Mouse (Mus musculus): ENCODE measurements around the gene Ap3b2.
"Not testable (repeated sequence)": the region's sequence is repeated elsewhere in the genome, so short reads cannot be mapped to it uniquely, and the experiment has no call there.

Ap3b2 gene

GRCm38 (mm10) chr7:81493331-81494021 lies at the start of gene Ap3b2:
Ap3b2 (minus strand) TSS chr7:81493925.
- in situ Hi-C loops (cut with MboI, MseI) = no loop called here

DNA sequence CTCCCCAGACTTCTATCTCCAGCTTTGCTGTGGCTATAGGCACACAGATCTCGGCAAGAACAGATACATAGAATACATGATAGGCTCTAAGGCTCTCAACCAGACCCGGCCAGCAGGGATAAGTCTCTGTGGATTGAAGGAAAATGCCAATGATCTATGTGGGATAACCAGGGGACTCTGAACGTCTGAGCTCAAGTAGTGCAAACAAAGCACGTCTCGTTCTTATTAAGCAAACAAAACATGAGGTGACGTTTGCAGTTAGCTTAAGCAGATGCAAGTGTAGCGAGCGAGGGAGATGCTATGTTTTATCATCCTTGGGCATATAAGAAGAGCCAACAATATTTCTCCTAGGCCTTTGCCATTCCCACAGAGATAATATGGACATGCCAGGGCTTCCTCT lies 49.2 kb upstream of the Ap3b2 start:
- in situ Hi-C loops (cut with MboI, MseI) = no loop called here

- in situ Hi-C loops (cut with MboI, MseI) = no loop called here
These were observed 48.3 kb upstream of the Ap3b2 start for GRCm38 (mm10) chr7:81541924-81542524.

DNA sequence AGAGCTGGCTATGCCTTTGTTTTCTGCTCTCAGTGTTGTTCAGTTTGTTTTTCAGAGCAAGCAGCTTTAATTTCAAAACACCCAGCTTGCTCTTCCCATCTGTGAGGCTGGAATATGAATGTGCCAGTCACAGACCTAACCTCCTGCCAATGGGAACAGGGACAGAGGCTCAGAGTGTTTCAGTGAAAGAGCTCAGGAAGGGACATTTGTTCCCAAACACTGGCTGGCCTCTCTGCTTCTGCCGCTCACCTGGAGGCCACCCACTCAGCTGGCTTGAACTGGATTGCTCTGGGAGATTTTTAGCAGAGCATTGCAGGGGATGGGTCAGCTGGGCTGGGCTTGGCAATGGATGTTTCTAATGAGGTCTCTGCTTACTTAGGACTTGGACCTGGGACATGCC lies 47.3 kb upstream of the Ap3b2 start:
- in situ Hi-C loops (cut with MboI, MseI) = no loop called here

GRCm38 (mm10) chr7:81539565-81539964 lies 45.8 kb upstream of the Ap3b2 start:
- in situ Hi-C loops (cut with MboI, MseI) = no loop called here

DNA sequence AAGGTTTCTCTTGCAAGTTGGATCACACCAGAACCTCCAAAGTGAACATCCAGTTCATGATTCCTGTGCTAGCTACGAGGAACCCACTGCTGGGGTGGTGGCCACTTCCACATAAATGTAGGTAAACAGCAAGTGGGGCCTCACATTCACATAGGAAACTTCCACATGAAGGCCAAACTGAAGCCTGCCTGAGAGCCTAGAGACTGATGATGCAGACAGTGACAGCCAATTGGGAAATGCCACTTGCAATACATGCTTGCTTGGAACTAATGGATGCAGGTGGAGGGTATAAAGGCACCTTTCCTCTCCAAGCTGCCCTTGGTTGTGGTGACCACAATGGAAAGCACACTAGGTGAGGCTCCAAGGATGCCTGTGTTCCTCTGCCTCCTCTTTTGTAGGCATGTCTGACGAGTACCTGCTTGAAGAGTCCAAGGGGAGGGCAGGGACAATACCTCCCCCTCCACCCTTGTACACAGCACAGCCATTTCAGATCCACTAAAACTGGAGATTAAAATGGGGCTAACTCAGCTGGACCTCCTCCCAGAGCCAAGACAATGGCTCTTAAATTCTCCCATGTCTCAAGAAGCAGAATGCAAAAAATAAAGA lies 44.4 kb upstream of the Ap3b2 start:
- in situ Hi-C loops (cut with MboI, MseI) = no loop called here

DNA sequence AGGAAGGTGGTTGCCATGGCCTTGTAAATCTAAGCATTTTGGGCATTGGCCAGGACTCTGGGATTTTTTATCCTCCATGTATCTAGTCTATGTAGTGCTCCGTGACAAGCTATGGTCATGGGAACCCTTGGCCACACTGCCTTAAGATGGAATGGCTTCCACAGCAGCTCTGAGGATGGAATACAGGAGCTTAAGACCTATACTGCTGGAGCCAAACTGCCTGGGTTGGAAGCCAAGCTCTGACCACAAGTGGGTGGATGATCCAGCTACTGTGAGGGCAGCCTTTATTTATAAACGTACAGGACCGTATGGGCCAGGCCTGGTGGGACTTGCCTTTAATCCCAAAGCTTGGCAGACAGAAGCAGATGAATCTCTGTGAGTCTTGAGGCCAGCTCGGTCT lies 42.8 kb upstream of the Ap3b2 start:
- in situ Hi-C loops (cut with MboI, MseI) = no loop called here

GRCm38 (mm10) chr7:81531462-81531861 lies 37.7 kb upstream of the Ap3b2 start:
- in situ Hi-C loops (cut with MboI, MseI) = no loop called here

DNA sequence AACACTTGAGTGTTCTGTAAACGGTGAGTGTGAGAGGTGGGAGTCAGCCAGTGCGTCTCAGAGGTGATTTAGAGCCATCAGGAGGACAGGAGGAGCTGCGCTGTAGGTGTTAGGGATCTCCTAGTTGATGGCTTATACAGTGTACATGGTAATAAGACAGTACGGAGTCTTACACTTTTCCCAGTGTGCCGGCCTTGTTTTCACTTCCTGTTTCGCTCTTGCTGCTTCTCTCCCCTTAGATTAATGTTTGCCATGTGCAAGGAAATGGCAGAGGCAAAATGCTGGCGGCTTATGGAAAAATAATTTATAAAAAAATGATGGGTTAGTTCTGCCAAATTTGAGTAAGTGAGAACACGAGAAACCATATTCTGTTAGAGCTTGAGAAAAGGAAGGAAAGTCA lies 35.2 kb upstream of the Ap3b2 start:
- in situ Hi-C loops (cut with MboI, MseI) = loop anchor here (5.0 kb wide), 1 partner anchor 43 kb away; the partner anchor contains the start of gene Whamm

DNA sequence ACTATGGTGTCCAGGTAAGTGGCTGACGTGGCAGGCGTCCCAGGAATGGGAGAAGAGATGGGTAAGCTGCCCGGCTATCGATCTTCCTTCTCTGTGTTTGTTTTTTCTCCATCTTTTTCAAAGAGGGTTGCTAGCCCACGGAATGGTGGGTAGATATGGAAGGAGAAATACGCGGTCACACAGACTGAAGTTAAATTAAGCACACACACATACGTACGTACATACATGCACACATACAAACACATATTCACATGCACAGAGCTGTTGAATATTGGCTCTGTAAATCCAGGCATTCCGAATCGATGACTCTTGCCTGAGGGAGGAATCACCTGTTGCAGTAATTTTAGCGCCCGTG lies 29.9 kb upstream of the Ap3b2 start:
- in situ Hi-C loops (cut with MboI, MseI) = no loop called here

- in situ Hi-C loops (cut with MboI, MseI) = no loop called here
These were observed 29.4 kb upstream of the Ap3b2 start for GRCm38 (mm10) chr7:81523008-81523662.

DNA sequence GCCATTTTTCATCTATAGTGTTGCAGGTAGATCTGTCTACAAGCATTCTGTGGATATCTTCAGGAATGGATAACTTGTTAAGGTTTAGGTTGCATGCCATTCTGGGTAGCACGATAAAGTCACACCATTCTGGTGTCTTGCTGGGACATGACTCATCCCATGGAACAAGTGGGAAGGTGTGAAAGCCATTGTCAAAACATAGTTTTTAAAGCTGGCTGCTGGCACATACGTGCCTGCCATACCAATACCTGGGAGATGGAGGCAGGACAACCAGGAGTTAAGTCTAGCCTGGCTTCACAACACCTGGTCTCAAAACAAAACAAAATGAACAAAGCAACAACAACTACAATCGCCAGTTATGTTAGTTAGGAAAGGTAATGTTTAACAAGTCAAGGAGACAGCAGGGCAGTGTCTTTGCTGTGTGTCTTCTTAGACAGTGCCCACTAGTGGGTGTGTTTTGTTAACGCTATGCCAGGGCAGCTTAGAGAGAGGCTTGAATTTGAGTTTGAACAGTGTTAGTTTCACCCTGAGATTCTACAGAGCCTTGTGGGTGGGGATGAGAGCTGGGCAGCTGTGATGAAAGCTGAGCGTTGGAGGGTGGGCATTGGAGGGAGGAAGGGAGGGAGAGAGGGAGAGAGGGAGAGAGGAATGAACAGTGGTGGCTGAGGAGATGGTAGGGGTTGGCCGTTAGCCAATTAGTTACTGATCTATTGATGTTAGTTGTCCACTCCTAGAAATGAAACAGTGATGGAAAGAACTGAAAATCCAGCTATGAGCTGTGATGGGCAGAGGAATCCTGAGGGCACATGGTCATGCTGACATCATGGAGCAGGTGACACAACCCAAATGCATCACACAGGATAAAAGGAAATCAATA lies 22.7 kb upstream of the Ap3b2 start:
- in situ Hi-C loops (cut with MboI, MseI) = no loop called here

- in situ Hi-C loops (cut with MboI, MseI) = no loop called here
These were observed 21.3 kb upstream of the Ap3b2 start for GRCm38 (mm10) chr7:81514906-81515590.

DNA sequence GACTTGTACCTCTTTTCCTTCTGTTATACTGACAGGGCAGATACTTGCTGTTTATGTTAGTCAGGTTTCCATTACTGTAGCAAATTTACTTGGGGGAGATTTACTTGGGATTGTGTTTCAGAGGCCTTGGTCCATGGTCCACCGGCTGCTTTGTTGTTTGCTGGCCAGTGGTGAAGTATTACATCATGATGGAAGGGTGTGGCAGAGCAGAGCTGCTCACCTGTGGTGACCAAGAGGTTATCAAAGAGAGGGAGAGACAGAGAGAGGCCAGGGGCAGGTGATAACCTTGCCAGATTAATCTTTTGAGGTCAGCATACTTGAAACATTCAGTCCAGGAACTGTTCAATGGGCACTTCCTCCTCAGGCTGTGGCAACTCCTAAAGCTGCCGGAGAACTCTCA lies 7.3 kb upstream of the Ap3b2 start:
- in situ Hi-C loops (cut with MboI, MseI) = no loop called here

- in situ Hi-C loops (cut with MboI, MseI) = no loop called here
These were observed 4.5 kb upstream of the Ap3b2 start, which contains the start of gene BC048679 for GRCm38 (mm10) chr7:81498181-81498580. BC048679 (minus strand) TSS chr7:81498281.

DNA sequence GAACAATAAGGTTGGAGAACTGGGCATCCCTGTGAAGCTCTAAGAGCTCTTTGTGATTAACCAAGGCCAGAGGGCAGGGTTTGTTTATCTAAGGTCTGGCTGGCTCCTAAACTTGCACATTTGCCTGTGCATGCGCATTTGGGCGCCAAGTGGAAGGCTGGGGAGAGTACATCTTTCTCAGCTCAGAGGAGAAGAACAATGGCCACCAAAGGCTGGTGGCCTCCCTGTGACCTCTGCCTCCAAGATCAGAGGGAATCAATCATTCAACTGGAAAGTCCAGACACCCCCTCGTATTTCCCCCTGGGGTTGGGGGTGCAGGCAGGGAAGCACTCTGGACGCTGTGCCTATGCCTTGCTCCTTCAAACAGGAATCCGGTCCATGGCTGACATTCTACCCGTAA lies 3.4 kb upstream of the Ap3b2 start:
- in situ Hi-C loops (cut with MboI, MseI) = no loop called here

DNA sequence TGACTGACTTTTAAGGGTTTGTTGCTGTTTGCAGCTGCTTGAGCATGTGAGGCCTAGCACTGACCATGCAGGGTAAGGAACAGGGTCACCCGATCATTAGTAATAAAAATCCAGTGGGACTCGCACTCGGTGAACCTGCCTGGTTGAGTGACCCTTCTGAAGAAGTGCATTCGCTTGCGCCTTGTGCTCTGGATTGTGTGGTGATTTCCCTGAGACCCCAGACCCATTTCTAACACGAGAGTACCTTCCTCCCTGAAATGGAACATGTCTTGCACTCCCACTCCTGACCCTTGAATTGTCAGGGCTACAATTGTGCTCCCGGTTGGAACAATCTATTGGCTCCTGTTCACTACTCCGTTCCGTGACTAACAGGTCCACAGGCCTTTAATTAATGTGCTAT lies 1.1 kb downstream of the Ap3b2 start:
- in situ Hi-C loops (cut with MboI, MseI) = no loop called here

DNA sequence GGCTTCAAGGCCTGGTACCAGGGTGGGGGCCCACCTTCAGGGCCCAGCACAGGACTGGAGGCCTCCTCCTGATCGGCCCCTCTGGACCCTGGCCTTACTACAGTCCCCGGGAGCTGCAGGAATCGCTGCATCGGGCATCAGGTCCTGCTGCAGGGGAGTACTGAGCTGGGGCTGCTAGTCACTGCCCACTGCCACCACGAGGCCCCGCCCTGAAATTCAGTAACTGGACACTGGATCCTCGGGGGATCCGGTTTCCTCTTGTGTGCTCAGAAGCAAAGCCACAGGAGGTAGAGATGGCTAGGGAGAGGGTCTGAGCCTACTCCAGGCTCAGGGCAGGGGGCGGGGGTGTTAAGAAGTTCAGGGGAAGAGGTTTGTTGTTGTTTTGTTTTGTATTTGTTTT lies 4.1 kb downstream of the Ap3b2 start:
- in situ Hi-C loops (cut with MboI, MseI) = no loop called here

DNA sequence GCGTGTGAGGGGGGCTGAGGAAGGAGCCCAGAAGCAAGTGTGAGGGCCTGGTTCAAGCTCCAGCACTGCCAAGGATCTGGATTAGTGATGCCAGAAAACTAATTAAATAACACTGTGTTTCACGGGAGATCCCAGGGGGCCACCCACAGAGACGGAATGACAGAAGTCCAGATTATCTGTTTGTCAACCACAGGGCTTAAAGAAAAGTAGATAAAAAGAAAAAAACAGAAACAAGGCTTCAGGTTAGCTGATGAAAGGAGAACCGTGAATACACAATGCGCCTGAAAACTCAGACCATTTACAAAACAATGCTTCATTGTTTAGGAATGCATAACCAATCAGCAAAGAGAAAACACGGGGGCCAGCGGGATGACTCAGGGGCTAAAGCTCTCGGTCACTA lies 12.9 kb downstream of the Ap3b2 start:
- in situ Hi-C loops (cut with MboI, MseI) = no loop called here

- in situ Hi-C loops (cut with MboI, MseI) = no loop called here
These were observed 14.1 kb downstream of the Ap3b2 start for GRCm38 (mm10) chr7:81479531-81480090.

- in situ Hi-C loops (cut with MboI, MseI) = not testable (repeated sequence)
These were observed 15.5 kb downstream of the Ap3b2 start for GRCm38 (mm10) chr7:81478261-81478660.
